Mouse (Mus musculus): Measurements from ENCODE around the gene Myo1b.

Gene Myo1b

GRCm38 (mm10) chr1:51728816-51729215, 187.1 kb downstream of the Myo1b start:
- no peak for DNase-seq (ENCODE audit: low spot score in 2 of 2)

GRCm38 (mm10) chr1:51719897-51720673, 195.8 kb downstream of the Myo1b start:
- no peak for DNase-seq (ENCODE audit: low spot score in 2 of 2)

DNA sequence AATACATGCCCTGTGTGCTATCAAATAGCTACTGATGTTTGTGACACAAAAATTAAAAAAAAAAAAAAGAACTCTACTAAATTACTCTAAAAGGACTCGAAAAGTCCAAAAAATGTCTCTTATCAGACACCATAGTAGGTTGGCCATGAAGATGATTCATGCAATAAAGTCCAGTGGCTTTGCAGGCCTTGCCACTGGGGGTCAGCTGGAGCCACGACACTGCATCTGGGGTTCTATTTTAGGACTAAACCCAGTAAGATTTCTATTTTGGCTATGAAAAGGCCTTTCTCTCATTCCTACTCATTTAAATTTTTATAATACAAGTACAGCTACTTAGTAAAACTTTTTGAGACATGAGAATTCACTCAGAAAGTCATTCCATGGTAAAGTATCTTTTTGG, 205.0 kb downstream of the Myo1b start:
- no peak for DNase-seq (ENCODE audit: low spot score in 2 of 2)

- DNase-seq (ENCODE audit: low spot score in 2 of 2): no peak
Observed at GRCm38 (mm10) chr1:51706106-51706505, 209.8 kb downstream of the Myo1b start.

DNA sequence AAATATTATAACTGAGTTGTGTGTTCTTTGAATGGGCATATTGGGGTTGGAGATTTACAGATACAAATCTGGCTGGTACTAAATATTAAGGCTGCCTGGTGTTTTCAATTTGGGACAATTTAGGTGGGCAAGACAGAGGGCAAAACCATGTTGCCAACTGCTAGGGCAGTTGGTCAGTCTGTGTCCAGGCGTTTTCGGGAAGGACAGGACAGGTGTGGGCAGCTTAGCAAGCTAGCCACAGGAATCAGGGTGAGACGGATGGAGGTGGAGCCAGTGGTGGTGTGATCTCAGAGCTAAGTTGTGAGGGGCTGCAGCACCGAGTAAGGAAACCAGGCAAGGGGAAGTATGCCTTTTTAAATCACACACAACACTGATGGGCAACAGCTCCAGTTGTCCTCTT, 211.3 kb downstream of the Myo1b start:
- no peak for DNase-seq (ENCODE audit: low spot score in 2 of 2)
